In the genomic region with DNA sequence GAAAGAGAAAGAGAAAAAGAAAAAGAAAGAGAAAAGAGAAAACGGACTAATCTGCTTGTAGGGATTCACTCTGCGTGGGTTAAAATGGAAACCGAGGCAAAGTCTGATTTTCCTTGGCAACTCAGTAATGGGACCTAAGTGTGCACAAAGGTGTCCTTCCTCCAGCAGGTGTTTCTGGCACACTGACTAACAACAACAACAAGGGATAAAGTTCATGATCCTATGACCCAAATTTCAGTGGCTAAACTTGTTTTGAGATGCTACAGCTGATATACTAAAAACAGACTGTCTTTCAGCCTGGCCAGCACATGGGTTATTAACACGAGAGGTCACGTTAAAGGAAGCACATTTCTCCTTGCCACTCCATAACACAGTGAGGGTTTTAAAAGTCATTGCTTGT, we compare ENCODE assay signal across 26 mouse cellular contexts.
"Had no signal": no experiment of that assay in that cellular context is flagged by ENCODE, and none has a peak within 500 bp of the region (broad histone marks: within the 10 kb centered on the region; RNA-seq: fewer than 3 reads in every experiment).

No protein-coding gene starts in this region.

- H3K9me3 ChIP-seq: embryonic facial prominence, embryonic 10.5 days; embryonic facial prominence, embryonic 12.5 days; embryonic facial prominence, embryonic 13.5 days; embryonic facial prominence, embryonic 15.5 days; forebrain, embryonic 10.5 days; forebrain, embryonic 12.5 days; forebrain, embryonic 13.5 days; forebrain, embryonic 15.5 days had no signal

- H3K4me1 ChIP-seq: embryonic facial prominence, embryonic 10.5 days; embryonic facial prominence, embryonic 12.5 days; embryonic facial prominence, embryonic 13.5 days; embryonic facial prominence, embryonic 15.5 days; forebrain, embryonic 10.5 days; forebrain, embryonic 12.5 days; forebrain, embryonic 13.5 days; forebrain, embryonic 15.5 days had no signal

- DNase-seq: cerebellum, adult 8-10 months; cerebellum, adult 9-10 months; cerebellum, adult 9-11 months; cerebellum, postnatal 10 days; cerebellum, postnatal 14 days; cerebellum, postnatal 25 days; cerebellum, postnatal 36 days; embryo, embryonic 11 days; forebrain, postnatal 0 days; gastrocnemius, adult 2 months; gastrocnemius, postnatal 10 days; gastrocnemius, postnatal 14 days; gastrocnemius, postnatal 25 days; gastrocnemius, postnatal 36 days; heart, adult 2 months had no signal

- H3K9ac ChIP-seq: embryonic facial prominence, embryonic 12.5 days; embryonic facial prominence, embryonic 13.5 days; embryonic facial prominence, embryonic 15.5 days; forebrain, embryonic 12.5 days; forebrain, embryonic 13.5 days; forebrain, embryonic 15.5 days; forebrain, postnatal 0 days had no signal

- H3K27ac ChIP-seq: embryonic facial prominence, embryonic 10.5 days; embryonic facial prominence, embryonic 12.5 days; embryonic facial prominence, embryonic 13.5 days; embryonic facial prominence, embryonic 15.5 days; forebrain, embryonic 10.5 days; forebrain, embryonic 12.5 days; forebrain, embryonic 13.5 days; forebrain, embryonic 15.5 days; gastrocnemius, adult 2 months; heart, adult 2 months had no signal

- H3K4me3 ChIP-seq: embryonic facial prominence, embryonic 10.5 days; embryonic facial prominence, embryonic 12.5 days; embryonic facial prominence, embryonic 13.5 days; embryonic facial prominence, embryonic 15.5 days; erythroblast, embryonic 14.5 days; forebrain, embryonic 10.5 days; forebrain, embryonic 12.5 days; forebrain, embryonic 13.5 days; forebrain, embryonic 15.5 days; gastrocnemius, adult 2 months; heart, adult 2 months had no signal

- H3K4me2 ChIP-seq: embryonic facial prominence, embryonic 12.5 days; embryonic facial prominence, embryonic 13.5 days; embryonic facial prominence, embryonic 15.5 days; forebrain, embryonic 12.5 days; forebrain, embryonic 13.5 days; forebrain, embryonic 15.5 days had no signal

- ATAC-seq: forebrain, embryonic 13.5 days; forebrain, embryonic 14.5 days; forebrain, embryonic 15.5 days; forebrain, embryonic 16.5 days; forebrain, postnatal 0 days had no signal

- H3K27me3 ChIP-seq: embryonic facial prominence, embryonic 12.5 days; embryonic facial prominence, embryonic 13.5 days; embryonic facial prominence, embryonic 15.5 days; forebrain, embryonic 12.5 days; forebrain, embryonic 13.5 days; forebrain, embryonic 15.5 days had no signal

- H3K36me3 ChIP-seq: embryonic facial prominence, embryonic 10.5 days; embryonic facial prominence, embryonic 12.5 days; embryonic facial prominence, embryonic 13.5 days; embryonic facial prominence, embryonic 15.5 days; forebrain, embryonic 10.5 days; forebrain, embryonic 12.5 days; forebrain, embryonic 15.5 days had no signal
